Mouse (Mus musculus): Measurements from ENCODE around the gene Mynn. TPM values are rescaled to one million over a fixed set of nuclear protein-coding genes. Genes with fewer than 3 reads are reported as not detected.
A peak's percentile ranks its signal among the peaks of the same experiment; 100 is the strongest.

Gene Mynn
- polyA plus RNA-seq, 1 experiment from 2014 or later = 28.0 TPM

DNA sequence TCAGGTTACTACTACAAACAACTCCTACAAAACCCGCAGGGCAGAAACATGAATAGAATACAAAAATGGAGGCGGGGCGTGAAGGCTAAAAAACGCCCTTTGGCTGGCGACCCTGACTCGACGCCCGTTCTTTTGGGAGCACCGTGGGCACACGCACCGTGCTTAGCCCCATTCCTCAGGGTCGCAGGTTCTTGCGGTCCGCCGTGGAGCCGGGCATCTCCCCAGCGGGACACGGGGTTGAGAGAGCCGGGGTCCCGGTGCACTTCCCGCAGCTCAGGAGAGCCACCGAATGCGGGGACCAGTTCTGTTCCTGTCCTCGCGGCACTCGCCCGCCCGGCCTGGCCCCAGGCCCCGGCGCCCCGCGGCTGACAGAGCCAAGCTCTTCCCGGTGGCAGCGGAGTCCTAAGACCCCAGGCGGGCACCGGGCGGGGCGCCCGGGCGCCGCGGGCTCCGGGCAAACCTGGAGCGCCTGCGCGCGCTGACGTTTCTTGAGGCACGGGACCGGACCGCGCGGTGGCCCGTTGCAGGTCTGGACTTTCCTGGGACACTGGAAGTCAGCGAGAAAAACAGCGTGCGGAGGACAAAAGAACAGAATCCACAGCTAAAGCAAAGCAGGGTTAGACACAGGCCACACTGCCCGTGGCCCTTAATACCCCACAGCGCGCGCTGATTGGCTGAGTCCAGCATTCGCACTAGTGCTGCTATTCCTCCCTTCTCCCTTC is 6.6 kb upstream of the Mynn start:
- H3K27ac ChIP-seq (ENCODE audit: low read length) = peak overlapping the region; percentile 27; the same call in 1 of the 2 replicates
- no peaks in the 10 kb centered on the region for H3K36me3 ChIP-seq (ENCODE audit: control insufficient read depth, insufficient read depth, low read length)
- peak; percentile 51; the same call in 1 of the 2 replicates for ATAC-seq (ENCODE audit: insufficient read depth, low FRiP score)
- H3K4me1 ChIP-seq (ENCODE audit: control insufficient read depth, insufficient read depth, low read length) = peaks cover 8% of the 10 kb centered on the region; the same call in 1 of the 2 replicates
- no peaks in the 10 kb centered on the region for H3K9me3 ChIP-seq (replicated peaks; ENCODE audit: control insufficient read depth, low read length)
- H3K27me3 ChIP-seq (ENCODE audit: control insufficient read depth, insufficient read depth, low read length) = no peaks in the 10 kb centered on the region
- under 1% methylated on average over 58 of the region's 62 CpGs for WGBS
- H3K4me2 ChIP-seq (ENCODE audit: low read depth, low read length) = peak overlapping the region; percentile 80
- peak overlapping the region; percentile 87 for H3K4me3 ChIP-seq (replicated peaks; ENCODE audit: low read length)
- H3K9ac ChIP-seq (ENCODE audit: low read length) = peak overlapping the region; percentile 96

DNA sequence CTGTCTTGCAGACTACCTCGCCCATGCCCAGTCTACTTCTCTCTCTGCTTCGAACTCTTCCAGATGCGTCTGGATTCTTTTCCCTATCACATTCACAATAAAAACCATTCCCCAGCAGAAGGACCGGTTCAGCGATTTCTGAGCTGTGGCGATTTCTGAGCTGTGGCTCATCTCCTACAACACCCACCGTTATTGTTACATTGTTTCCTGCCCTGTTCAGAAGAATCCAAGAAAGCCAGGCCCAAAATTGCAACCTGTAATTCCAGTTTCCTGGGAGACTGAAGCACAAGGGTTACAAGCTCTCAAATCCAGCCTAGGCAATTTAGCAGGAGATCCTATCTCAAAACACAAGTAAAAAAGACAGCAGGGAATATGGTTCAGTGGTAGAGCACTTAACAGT is 4.6 kb upstream of the Mynn start:
- Histone ChIP-seq H3K36me3 (ENCODE audit: control insufficient read depth, insufficient read depth, low read length) (no peaks in the 10 kb centered on the region), H3K9me3 (replicated peaks; ENCODE audit: control insufficient read depth, low read length) (no peaks in the 10 kb centered on the region), H3K27ac (ENCODE audit: low read length) (no peak overlapping the region), H3K4me1 (ENCODE audit: control insufficient read depth, insufficient read depth, low read length) (peaks cover 8% of the 10 kb centered on the region; the same call in 1 of the 2 replicates), H3K4me2 (ENCODE audit: low read depth, low read length) (no peak overlapping the region), H3K9ac (ENCODE audit: low read length) (no peak overlapping the region), H3K4me3 (replicated peaks; ENCODE audit: low read length) (no peak overlapping the region), H3K27me3 (ENCODE audit: control insufficient read depth, insufficient read depth, low read length) (no peaks in the 10 kb centered on the region)
- 81% methylated on average over 7 of the region's 7 CpGs for WGBS
- ATAC-seq (ENCODE audit: insufficient read depth, low FRiP score) = no peak

DNA sequence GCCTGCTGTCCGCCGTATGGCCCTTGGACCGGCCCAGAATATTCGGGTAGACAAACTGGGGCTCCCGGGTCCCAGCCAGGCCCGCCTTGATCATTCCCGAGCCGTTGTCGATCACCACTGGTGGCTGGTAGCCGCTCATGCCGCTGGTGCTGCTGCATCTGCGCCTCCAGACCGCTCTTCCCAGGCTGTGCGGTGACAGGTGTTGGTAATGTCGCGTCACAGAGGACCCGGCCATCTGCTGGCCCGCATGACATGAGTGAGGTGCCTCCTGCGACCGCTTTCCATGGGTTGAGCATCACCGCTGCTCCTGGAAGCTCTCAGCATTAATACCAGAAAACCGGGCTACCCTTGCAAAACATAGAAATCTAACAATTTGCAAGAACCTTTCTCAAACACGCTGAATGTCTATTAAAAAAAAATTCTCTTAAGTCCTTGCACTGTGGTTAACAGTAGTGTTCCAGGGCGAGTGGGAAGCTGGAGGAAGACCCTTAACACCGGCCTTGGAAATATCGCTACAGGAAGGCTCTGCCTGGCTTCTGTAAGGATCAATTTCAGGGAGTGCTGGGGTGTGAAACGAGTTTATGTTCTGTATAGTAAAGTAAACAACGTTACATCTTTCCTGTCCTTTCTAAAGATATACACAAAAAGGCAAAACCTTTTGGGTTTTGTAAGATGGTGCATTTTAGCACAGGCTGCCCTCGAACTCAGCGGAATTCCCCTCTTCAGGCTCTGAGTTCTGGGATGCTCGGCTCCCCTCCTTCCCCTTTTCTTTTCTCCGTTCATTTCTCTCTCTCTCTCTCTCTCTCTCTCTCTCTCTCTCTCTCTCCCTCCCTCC is 1.9 kb upstream of the Mynn start, which contains the start of gene Actrt3:
TSS of gene Actrt3 (minus strand) at position 229 of the 835 bp plus-strand sequence.
- Histone ChIP-seq H3K9ac (ENCODE audit: low read length) (peak within 1 kb of the TSS; percentile 67), H3K27ac (ENCODE audit: low read length) (peak within 1 kb of the TSS; percentile 71), H3K4me2 (ENCODE audit: low read depth, low read length) (peak within 1 kb of the TSS; percentile 74), H3K4me3 (replicated peaks; ENCODE audit: low read length) (peak within 1 kb of the TSS; percentile 63), H3K4me1 (ENCODE audit: control insufficient read depth, insufficient read depth, low read length) (peaks cover 16% of the 10 kb centered on the region), H3K9me3 (replicated peaks; ENCODE audit: control insufficient read depth, low read length) (no peaks in the 10 kb centered on the region), H3K27me3 (ENCODE audit: control insufficient read depth, insufficient read depth, low read length) (no peaks in the 10 kb centered on the region), H3K36me3 (ENCODE audit: control insufficient read depth, insufficient read depth, low read length) (peaks cover 6% of the 10 kb centered on the region; the same call in 1 of the 2 replicates)
- WGBS = 2% methylated on average over 32 of the region's 32 CpGs
- ATAC-seq (ENCODE audit: insufficient read depth, low FRiP score) = no peak

- ATAC-seq (ENCODE audit: insufficient read depth, low FRiP score) = no peak
- peak overlapping the region; percentile 63 for H3K4me3 ChIP-seq (replicated peaks; ENCODE audit: low read length)
- H3K27me3 ChIP-seq (ENCODE audit: control insufficient read depth, insufficient read depth, low read length) = no peaks in the 10 kb centered on the region
- H3K36me3 ChIP-seq (ENCODE audit: control insufficient read depth, insufficient read depth, low read length) = peaks cover 10% of the 10 kb centered on the region
- H3K4me2 ChIP-seq (ENCODE audit: low read depth, low read length) = peak overlapping the region; percentile 74
- no peaks in the 10 kb centered on the region for H3K9me3 ChIP-seq (replicated peaks; ENCODE audit: control insufficient read depth, low read length)
- H3K9ac ChIP-seq (ENCODE audit: low read length) = peak overlapping the region; percentile 67
- peaks cover 16% of the 10 kb centered on the region for H3K4me1 ChIP-seq (ENCODE audit: control insufficient read depth, insufficient read depth, low read length)
- H3K27ac ChIP-seq (ENCODE audit: low read length) = peak overlapping the region; percentile 71
- under 1% methylated on average over 14 of the region's 14 CpGs for WGBS
Observed at GRCm38 (mm10) chr3:30600717-30601116, 1.1 kb upstream of the Mynn start.

- H3K9ac ChIP-seq (ENCODE audit: low read length) = 0 out of 2 replicates have a peak overlapping the region, but pooled peaks have one; percentile 39
Observed at GRCm38 (mm10) chr3:30601175-30601574, 690 bp upstream of the Mynn start.

GRCm38 (mm10) chr3:30601610-30602064 is 228 bp upstream of the Mynn start:
- no peaks in the 10 kb centered on the region for H3K27me3 ChIP-seq (ENCODE audit: control insufficient read depth, insufficient read depth, low read length)
- H3K27ac ChIP-seq (ENCODE audit: low read length) = peak overlapping the region; percentile 98
- no peak for ATAC-seq (ENCODE audit: insufficient read depth, low FRiP score)
- peaks cover 16% of the 10 kb centered on the region for H3K4me1 ChIP-seq (ENCODE audit: control insufficient read depth, insufficient read depth, low read length)
- peak overlapping the region; percentile 93 for H3K9ac ChIP-seq (ENCODE audit: low read length)
- H3K4me2 ChIP-seq (ENCODE audit: low read depth, low read length) = peak overlapping the region; percentile 74
- peak overlapping the region; percentile 78 for H3K4me3 ChIP-seq (replicated peaks; ENCODE audit: low read length)
- WGBS = under 1% methylated on average over 13 of the region's 13 CpGs
- H3K36me3 ChIP-seq (ENCODE audit: control insufficient read depth, insufficient read depth, low read length) = peaks cover 10% of the 10 kb centered on the region
- no peaks in the 10 kb centered on the region for H3K9me3 ChIP-seq (replicated peaks; ENCODE audit: control insufficient read depth, low read length)

More at GRCm38 (mm10) chr3:30601175-30601574, 690 bp upstream of the Mynn start:
- Histone ChIP-seq H3K4me1 (ENCODE audit: control insufficient read depth, insufficient read depth, low read length) (peaks cover 16% of the 10 kb centered on the region), H3K9me3 (replicated peaks; ENCODE audit: control insufficient read depth, low read length) (no peaks in the 10 kb centered on the region), H3K27ac (ENCODE audit: low read length) (peak overlapping the region; percentile 67), H3K4me3 (replicated peaks; ENCODE audit: low read length) (peak overlapping the region; percentile 63), H3K4me2 (ENCODE audit: low read depth, low read length) (peak overlapping the region; percentile 74), H3K36me3 (ENCODE audit: control insufficient read depth, insufficient read depth, low read length) (peaks cover 10% of the 10 kb centered on the region), H3K27me3 (ENCODE audit: control insufficient read depth, insufficient read depth, low read length) (no peaks in the 10 kb centered on the region)
- under 1% methylated on average over 17 of the region's 17 CpGs for WGBS
- peak; percentile 57 for ATAC-seq (ENCODE audit: insufficient read depth, low FRiP score)

DNA sequence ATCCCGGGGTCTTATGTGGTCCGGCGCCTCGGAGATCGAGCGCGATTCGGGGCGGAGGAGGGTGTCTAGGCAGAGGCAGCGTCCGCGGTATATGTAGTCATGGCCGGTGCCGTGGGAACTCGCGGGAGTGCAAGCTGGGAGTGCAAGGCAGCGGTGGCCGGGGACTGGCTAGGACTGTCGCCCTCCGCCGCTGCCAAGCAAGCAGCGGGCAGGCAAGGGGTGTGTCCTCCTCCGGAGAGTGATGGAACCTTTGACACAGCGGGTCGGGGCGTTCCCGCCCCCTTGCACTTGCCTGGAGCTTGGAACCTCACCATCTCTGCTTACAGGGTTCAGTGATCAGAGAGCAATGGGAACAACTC is 854 bp downstream of the Mynn start:
- H3K9ac ChIP-seq (ENCODE audit: low read length) = peak overlapping the region; percentile 93
- under 1% methylated on average over 27 of the region's 27 CpGs for WGBS
- H3K9me3 ChIP-seq (replicated peaks; ENCODE audit: control insufficient read depth, low read length) = no peaks in the 10 kb centered on the region
- ATAC-seq (ENCODE audit: insufficient read depth, low FRiP score) = peak; percentile 47; the same call in 1 of the 2 replicates
- peak overlapping the region; percentile 98 for H3K27ac ChIP-seq (ENCODE audit: low read length)
- H3K4me3 ChIP-seq (replicated peaks; ENCODE audit: low read length) = peak overlapping the region; percentile 78
- H3K4me1 ChIP-seq (ENCODE audit: control insufficient read depth, insufficient read depth, low read length) = peaks cover 16% of the 10 kb centered on the region
- H3K4me2 ChIP-seq (ENCODE audit: low read depth, low read length) = peak overlapping the region; percentile 73
- H3K27me3 ChIP-seq (ENCODE audit: control insufficient read depth, insufficient read depth, low read length) = no peaks in the 10 kb centered on the region
- H3K36me3 ChIP-seq (ENCODE audit: control insufficient read depth, insufficient read depth, low read length) = peaks cover 18% of the 10 kb centered on the region

DNA sequence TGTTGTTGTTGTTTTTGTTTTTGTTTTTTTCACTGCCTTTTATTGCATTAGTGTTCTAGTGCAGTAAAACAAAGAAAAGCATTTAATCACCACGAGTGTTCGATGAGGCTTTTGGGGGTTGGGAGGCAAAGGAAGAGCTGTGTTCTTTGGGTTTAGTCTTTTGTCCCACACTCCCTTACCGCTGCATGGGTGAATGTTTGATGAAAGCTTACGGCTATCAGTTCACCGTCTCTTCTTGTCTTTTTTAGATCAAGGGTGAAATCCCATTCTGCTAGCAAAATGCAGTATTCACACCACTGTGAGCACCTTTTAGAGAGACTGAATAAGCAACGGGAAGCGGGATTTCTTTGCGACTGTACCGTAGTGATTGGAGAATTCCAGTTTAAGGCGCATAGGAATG is 1.4 kb downstream of the Mynn start:
- H3K9ac ChIP-seq (ENCODE audit: low read length) = peak overlapping the region; percentile 93
- peak overlapping the region; percentile 78 for H3K4me3 ChIP-seq (replicated peaks; ENCODE audit: low read length)
- H3K27ac ChIP-seq (ENCODE audit: low read length) = no peak overlapping the region
- no peaks in the 10 kb centered on the region for H3K9me3 ChIP-seq (replicated peaks; ENCODE audit: control insufficient read depth, low read length)
- H3K36me3 ChIP-seq (ENCODE audit: control insufficient read depth, insufficient read depth, low read length) = peaks cover 19% of the 10 kb centered on the region
- H3K4me1 ChIP-seq (ENCODE audit: control insufficient read depth, insufficient read depth, low read length) = peaks cover 17% of the 10 kb centered on the region
- H3K4me2 ChIP-seq (ENCODE audit: low read depth, low read length) = peak overlapping the region; percentile 73
- no peak for ATAC-seq (ENCODE audit: insufficient read depth, low FRiP score)
- H3K27me3 ChIP-seq (ENCODE audit: control insufficient read depth, insufficient read depth, low read length) = no peaks in the 10 kb centered on the region
- 35% methylated on average over 10 of the region's 10 CpGs for WGBS
